Mouse (Mus musculus) mesoderm, embryonic 11.5 days (tissue): ENCODE results near the gene Hspb9.
A peak's percentile ranks its signal among the peaks of the same experiment; 100 is the strongest.

ENCODE experiments used
- DNase-seq: peaks from one replicate; pipeline ENCODE4 v3.0.0-alpha.2; 2012; ENCODE audit warnings: low read depth, low spot score

Gene Hspb9

DNA sequence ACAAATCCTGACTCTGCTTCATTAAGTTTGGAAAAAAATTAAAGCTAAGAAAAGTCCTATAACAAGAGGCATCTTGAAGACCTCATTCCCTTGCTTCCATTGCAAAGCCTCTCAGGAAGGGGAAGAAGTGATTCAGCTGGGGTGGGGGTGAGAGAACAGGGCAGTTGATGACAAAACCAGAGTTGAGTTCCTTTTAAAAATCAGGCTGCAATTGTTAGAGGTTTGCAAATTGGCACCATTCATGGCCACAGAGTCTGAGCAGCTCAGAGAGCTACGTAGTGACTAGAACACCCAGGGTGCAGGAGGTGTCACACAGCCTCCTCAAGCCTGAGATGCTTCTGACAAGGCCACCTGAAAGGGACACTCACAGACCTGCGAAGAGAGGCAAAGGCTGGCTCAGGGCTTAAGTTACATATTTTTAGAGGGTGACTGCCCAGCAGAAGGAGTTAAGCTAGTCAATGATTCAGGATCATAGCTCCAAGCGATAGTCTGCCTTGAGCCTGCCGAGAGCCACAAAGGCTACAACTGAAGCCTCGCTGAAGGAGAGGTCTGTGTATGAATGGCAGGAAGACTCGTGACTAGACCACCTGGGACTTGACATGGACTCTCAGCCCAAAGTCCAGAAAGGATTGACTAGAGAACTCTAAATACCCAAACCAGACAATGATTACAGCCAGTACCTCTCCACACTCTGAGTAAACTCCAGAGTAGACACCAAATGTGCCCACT lies 17.0 kb downstream of the Hspb9 start:
- DNase-seq = no peak

DNA sequence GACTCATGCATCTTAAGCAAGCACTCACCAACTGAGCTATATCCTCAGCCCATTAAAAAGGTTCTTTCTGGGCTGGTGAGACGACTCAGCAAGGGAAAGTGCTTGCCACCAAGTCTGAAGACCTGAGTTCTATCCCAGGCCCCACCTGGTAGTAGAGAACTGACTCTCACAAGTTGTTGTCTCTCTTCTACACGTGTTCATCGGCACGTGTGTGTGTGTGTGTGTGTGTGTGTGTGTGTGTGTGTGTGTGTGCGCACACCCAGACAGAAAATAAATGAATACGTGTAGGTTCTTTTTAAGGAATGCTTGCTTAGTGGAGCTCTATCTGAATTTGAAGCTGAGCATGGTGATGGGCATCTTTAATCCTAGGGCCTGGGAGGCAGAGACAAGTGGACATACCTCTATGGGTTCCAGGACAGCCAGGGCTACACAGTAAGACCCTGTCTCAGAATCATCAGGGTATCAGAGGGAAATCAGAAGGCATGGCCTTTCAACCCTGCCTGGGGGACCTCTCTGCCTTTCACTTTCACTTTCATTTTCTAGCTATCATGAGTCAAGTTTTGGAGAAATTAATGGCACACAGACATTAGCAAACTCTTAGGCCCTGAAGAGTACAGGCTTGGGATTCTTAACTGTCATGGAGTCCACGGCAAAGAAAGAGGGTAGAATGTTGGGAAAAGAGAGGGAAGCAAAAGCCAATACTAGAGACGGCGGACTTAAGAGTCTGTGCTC lies 21.6 kb downstream of the Hspb9 start:
- DNase-seq = no peak

DNA sequence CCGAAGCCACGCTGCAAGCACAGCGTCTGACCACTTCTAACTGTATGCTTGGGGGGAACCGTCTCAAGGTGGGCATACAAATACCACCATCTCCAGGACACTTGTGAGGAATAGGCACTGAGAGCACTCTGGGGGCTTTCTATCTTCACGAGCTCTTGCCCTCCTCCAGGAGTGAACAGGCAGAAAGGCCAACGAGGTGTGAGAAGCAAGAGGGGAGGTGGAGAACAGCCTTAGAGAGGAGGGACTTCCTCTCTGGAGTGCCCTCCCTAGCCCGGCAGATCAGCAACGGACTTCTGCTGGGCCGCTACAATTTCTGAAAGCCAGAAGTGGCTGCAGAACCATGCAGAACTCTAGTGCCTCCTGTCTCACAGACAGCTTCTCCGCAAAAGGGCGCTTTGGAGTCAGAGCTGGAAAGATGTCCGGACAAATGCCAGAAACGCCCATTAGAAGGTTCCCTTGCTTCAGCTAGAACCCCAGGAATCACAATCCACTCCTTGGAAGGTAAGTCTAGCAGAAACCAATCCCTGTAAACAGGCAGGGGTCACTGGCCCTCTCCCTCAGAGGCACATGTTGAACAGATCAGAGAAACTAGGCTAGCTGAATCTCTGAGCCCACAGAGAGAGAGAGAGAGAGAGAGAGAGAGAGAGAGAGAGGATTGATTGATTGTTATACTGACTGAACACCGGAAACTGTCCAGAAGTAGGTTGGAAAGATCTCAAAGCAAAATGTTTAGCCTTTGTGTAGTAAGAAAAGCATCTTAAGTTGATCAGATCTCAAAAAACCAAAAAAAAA lies 22.5 kb downstream of the Hspb9 start:
- no peak for DNase-seq

DNA sequence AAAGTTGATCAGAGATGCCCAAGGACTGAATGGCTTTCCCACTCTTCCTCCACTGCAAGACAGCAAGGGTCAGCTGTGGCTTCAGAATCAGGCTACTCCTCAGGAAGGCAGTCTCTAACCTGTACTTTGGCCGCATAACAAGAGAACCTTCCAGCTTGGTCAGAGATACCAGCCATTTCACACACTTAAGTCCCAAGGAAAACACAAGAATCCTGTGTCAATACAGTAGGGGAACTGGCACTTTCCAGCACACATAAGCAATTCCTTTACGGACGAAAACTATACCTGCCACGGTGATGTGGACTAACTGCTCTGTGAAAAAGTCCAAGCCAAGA lies 23.1 kb downstream of the Hspb9 start:
- no peak for DNase-seq

DNA sequence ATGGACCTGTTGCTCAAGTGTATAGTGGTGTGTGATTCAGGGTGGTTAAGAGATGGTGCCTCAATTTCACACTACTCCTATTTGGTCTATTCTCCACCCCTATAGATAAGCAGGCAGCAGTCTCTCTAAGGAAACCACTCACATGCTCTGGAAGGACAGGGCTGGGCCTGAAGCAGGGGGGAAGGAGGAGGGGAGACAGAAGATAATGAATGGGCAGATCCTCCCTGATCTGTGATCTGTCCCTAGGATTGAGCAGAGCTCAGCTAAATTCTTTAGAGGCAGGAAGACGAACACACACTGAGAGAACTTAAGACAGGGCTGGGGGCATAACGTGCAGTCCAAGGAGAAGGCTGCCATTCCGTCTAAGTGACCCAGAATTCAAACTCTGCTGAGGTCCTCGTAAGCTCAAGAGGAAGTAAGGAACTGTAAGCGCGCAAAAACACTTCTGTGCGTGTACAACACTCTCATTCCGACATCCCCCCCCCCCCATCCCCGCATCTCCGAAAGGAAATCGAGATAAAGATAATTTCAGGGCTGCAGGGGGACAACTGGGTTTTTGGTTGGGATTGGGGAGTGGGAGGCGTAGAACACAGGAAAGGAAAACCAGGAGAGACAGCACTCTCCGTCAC lies 23.6 kb downstream of the Hspb9 start:
- DNase-seq = no peak

DNA sequence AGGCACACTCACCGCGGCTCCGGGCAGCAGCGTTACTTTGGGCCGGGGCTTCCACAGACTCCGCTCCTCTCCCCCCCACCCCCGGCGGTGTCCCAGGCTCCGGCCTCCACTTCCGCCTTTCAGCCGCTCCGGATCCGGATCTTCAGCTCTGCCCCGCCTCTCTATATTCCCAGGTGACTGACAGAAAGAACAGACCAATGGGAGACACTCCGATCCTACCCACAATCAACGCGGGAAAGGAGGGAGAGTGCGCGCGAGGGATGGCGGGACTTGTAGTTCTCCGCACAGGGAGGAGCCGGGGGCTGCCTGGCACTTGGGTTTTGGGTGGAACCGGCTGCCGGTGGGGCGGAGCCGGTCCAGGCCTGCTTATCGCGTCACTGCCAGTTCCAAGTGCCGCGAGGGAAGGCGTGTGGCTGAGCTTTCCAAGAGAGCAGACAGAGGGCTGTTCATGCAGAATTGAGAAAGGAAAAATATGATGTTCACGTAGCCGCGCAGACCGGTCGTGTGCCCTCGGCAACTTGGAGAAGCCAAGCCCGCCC lies 24.5 kb downstream of the Hspb9 start, which contains the start of gene Rab5c:
Rab5c (minus strand) TSS at position 150 of the 539 bp plus-strand sequence.
- peak; percentile 99 for DNase-seq

DNA sequence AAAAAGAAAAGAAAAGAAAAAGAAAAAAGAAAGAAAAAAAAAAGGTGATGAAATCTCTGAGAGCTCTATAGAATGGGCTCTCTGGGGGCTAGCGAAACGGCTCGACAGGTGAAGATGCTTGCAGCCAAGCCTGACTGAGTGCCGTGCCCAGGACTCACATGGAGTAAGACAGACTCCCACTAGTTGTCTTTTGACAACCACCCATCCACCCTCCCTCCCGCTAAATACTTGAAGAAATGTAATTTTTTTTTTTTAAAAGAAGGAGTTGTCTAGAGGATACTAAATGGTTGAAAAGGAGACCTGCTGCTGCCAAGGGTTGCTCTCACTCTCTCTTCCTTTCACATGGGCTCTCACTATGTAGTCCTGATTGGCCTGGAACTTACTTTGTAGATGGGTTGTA lies 25.1 kb downstream of the Hspb9 start:
- DNase-seq = no peak

DNA sequence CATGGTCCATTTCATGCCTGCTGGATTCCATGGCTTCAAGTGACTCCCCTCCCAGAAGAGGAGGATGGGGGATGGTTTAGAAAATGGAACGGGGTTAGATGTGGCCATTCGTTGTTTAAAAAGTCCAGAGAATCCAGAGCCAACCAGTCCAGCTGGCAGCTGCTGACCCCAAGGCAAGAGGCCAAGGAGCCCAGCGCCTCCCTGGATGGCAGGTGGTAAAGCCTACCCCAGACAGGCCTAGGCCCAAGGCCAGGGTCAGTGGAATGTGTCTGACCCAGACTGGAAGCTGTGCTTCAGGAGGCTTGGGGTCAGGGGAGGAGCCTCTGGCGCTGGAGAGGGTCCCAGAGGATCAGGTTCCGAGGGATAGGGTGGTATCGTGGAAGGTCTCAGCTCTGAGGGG lies 27.7 kb downstream of the Hspb9 start:
- DNase-seq = no peak

DNA sequence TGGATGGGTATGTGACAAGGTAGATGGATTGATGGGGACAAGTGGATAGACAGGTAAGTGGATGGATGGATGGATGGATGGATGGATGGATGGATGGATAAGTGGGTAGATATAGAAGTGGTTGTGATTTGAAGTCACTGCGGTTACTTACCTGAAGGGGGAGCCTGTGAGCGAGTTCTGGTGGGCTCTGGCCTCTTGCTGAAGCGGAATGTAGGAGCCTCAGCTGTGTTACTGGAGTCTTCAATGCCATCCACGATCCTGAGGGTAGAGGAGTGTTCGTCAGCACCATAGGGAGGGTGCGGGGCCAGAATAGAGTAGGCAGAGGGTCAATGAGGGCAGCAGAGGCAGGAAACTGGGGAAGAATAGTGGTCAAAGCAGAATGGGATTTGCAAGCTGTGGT lies 31.4 kb downstream of the Hspb9 start:
- DNase-seq = peak; percentile 75

DNA sequence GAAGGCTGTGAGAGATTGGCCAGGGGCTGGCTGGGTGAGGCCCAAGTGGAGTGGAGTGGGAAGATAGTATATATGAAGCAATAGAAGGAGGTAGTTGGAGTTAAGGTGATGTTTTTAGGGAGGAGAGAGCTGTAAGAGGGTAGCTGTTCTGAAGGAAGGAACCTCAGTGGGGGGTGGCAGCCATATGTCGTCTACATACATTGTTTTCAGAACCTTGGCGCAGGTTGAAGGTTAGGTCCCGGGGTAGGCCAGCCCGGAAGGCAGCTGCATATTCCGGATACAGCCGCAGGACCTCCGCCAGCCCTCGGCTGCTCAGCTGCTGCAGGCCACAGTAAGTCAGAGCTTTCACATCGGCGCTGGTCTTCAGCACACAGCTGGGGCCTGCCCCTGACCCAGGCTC lies 32.9 kb downstream of the Hspb9 start:
- DNase-seq = no peak

DNA sequence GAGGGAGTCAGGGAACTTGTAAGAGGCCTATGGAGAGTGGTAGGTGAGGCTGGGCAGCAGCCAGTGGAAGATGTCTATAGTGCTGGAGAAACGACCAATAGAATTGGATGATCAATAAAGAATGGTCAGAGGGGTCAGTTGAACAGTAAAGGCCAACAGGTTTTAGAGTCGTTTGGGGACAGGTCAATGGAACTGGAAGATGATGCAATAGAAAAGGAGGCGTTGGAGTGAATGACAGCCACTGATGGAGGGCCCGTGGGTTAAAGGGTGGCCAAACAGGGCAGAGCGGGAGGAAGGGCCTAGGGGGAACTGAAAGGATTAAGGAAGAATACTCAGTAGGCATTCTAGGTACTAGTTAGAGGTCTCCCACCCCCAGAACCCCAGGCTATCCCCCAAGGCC lies 33.5 kb downstream of the Hspb9 start:
- no peak for DNase-seq

DNA sequence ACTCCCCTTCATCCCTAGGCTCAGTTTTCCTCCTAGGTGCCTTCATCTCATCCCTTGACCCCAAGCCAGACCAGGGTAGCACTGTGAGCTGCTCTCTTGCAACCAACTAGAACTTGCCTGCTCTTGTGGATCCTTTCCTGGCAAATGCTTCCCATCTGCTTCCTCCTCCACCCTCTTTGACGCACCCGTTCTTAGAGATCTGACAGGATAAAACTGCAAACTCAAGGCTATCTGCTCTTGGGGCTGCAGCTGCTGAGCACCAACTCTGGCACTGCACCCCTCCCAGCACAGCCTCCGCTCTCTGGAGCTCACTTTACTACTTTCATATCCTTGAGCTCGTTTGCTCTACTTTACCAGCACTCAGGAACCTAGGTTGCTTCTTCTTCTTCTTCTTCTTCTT lies 35.0 kb downstream of the Hspb9 start:
- DNase-seq = no peak

DNA sequence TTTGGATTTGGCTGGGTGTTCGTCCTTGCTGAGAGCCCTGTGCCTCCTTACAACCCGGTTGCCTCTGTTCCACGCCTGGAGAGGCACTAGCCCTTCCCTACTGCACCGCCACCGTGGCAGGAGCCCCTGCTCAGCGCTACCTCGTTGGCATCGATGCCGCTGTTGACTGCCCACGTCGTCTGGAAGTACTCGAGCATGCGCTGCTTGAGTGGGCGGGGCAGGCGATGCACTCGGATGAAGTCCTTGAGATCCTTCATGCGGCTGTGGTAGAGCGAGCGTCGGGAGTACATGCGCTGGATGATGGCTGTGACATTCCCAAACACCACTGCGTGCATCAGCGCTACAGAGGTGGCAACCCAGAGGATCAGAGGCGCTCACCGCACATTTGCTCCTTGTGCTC lies 35.8 kb downstream of the Hspb9 start:
- DNase-seq = no peak

DNA sequence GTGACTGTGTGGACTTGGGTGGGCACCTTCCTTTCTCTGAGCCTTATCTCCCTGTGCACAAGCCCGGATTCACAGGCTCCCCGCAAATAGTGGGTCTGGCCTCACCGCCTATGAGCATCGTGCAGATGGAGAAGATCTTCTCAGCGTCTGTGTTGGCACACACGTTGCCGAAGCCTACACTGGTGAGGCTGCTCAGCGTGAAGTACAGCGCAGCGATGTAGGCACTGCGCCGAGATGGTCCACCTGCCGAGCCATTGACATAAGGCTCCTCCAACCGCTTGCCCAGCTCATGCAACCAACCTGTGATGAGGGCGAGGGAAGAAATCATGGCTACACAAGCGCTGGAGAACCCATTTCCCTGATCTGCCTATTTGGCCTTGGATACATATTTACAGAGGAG lies 36.5 kb downstream of the Hspb9 start:
- no peak for DNase-seq

DNA sequence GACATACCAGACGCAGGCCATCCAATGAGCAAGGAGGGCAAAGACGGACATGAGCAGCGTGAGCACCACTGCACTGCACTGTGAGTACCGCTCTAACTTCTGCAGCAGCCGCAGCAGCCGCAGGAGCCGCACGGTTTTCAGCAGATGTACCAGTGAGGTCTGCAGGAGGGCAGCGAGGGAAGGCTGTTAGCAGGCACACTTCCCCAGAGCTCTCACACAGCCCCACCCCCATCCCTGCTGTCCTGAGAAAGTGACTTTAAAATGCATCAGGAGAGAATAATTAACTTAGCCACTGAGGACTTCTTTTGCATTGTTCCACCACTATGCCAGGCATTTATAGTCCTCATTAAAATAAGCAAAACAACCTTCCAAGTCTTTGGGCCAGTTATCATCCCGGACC lies 38.6 kb downstream of the Hspb9 start:
- no peak for DNase-seq

DNA sequence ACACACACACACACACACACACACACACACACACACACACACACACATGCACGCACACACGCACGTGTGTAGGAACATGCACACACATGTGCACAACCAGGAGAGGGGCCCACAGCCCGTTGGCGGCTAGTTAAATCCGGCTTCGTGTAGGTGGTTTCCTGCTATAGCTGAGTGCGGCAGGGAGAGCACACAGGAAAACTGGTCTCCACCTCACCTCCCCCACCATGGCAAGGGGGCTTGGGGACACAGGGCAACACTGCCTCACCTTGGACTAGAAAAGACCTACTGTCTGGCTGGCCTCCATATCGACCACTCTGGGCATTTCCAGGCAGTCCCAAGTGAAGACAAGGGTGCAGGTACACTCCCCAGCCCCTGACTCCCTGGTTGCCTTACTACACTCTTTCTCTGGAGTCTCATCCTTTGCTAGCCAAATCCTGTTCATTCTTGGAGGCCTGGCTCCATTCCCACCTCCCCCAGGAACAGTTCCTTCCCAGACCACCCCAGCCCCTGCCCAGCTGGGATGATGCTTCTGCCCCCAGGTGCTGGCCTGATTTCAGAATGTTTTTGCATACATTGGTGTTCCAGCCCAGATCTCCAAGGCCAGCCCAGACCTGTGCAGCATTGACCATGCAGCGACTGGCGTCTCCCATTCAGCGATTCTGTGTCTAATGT lies 40.5 kb downstream of the Hspb9 start:
- no peak for DNase-seq

DNA sequence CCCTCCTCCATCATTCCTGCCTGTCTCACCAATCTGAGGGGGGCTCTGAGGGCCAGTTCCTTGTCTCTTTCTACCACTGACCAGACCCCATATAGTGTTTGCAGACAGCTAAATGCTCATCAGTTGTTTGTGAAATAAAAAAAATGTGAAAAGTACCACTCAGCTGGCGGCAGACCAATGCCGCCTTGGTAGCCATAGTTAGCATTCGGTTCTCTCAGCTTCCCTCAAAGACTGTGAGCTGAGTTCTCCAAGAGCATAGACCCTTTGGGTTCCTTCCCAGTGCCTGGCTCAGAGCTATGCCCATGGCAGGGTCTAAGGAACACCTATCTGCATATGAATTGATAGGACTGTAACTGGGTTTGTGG lies 41.0 kb downstream of the Hspb9 start:
- no peak for DNase-seq

DNA sequence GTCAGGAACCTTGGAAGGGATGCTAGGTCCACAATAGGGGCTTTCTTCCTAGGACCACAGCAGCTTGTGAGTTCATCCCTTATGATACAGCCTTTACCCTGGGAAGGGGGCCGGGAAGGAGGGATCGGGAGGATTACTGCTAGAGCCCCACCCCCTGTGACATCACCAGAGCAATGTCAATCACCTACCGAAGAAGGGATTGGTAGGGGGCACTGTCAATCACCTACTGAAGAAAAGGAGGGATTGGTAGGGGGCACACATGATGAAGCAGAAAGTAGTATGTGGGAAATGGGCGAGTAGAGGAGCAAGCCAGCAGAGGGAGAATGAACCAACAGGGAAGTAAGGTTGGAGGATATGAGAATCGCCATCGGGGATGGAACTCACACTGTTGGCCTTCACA lies 42.8 kb downstream of the Hspb9 start:
- DNase-seq = no peak

DNA sequence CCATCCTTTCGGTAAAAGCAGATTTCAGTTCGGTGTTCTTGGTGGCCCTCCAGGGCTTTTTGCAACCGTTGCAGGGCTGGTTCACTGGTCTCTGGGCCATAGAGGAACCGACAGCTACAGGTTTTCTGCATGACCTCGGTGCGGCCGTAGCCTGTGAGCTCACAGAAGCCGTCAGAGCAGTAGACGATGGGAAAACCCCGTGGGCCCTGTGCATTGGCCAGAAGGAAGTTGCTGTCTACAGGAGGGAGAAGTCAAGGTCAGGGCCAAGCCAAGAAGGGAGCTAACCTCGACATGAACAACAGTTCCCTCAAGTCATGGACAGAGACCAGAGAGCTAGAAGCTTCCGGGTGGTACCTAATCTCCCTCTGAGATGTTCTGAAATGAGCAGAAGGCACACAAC lies 43.9 kb downstream of the Hspb9 start:
- no peak for DNase-seq

DNA sequence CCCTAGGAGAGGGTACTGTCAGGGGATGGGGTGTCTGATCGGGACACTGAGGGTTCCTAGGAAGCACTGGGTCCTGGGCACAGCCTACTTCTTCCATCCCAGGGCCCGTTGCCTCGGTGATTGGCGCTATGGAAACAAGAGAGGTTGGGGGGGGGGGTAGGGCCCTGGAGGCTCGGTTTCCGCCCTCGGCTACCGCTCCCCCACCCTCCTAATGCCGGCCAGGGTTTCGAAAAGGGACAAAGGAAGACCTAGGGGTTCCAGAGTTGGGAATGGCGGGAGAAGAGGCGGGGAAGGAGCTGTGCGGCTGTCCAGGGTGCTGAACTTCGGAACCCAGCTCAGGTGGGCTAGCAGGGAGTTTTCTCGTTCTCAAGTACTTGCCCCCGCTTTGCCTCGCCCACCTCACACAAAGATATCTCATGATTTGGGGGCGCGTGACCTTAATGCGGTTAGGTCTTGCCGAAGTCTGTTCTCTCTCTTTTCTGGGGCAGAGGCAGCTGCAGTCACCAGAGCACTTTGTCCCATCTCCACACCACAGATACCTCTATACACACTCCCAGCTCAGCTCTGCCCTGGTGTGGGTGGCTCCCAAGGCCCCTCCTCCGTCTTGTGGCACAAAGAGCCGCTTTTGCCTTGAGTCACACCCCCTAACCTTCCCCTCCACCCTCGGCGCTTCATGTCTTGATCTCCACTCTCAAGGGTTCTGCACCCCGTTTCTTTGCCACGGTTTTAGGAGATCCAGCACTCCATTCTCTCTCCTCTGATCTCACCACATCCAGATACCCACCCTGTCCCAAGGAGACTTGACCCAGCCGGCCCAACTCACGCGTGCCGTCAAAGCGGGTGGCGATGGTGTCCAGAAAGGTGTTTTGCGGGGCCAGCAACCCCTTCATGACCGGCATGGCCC lies 45.3 kb downstream of the Hspb9 start:
- DNase-seq = peak; percentile 76
